Mouse (Mus musculus): ENCODE results near the gene Atg4a-ps. TPM values are rescaled to one million over a fixed set of nuclear protein-coding genes. Genes with fewer than 3 reads are reported as not detected.

Gene Atg4a-ps
- polyA plus RNA-seq, 1 experiment from 2014 or later: 0.20 TPM

GRCm38 (mm10) chr3:103637641-103638040 is 8.2 kb downstream of the Atg4a-ps start:
- ATAC-seq (no peak), DNase-seq (no peak)
- WGBS (ENCODE audit: insufficient replicate concordance): 77% methylated on average over 1 of the region's 1 CpGs
- H3K4me2 ChIP-seq (ENCODE audit: low read depth, low read length): no peak overlapping the region
- TF ChIP-seq EP300 (IDR thresholded peaks at IDR 0.05; ENCODE audit: low read depth): no peak
- TF ChIP-seq CTCF (IDR thresholded peaks at IDR 0.05; ENCODE audit: low read depth): no peak
- H3K27me3 ChIP-seq (ENCODE audit: insufficient read depth, low read length): no peaks in the 10 kb centered on the region
- no peaks in the 10 kb centered on the region for H3K36me3 ChIP-seq (replicated peaks; ENCODE audit: insufficient read depth, low read length)
- H3K4me3 ChIP-seq (ENCODE audit: low read depth, low read length): no peak overlapping the region
- H3K9me3 ChIP-seq (ENCODE audit: low read length): no peaks in the 10 kb centered on the region
- H3K9ac ChIP-seq (replicated peaks): no peak overlapping the region
- H3K27ac ChIP-seq (ENCODE audit: low read depth): no peak overlapping the region
- H3K4me1 ChIP-seq (ENCODE audit: insufficient read depth): no peaks in the 10 kb centered on the region

- H3K9ac ChIP-seq (replicated peaks): no peak overlapping the region
- no peaks in the 10 kb centered on the region for H3K36me3 ChIP-seq (replicated peaks; ENCODE audit: insufficient read depth, low read length)
- no peaks in the 10 kb centered on the region for H3K4me1 ChIP-seq (ENCODE audit: insufficient read depth)
- no peaks in the 10 kb centered on the region for H3K9me3 ChIP-seq (ENCODE audit: low read length)
- 81% methylated on average over 1 of the region's 1 CpGs for WGBS (ENCODE audit: insufficient replicate concordance)
- DNase-seq: no peak
- no peak for ATAC-seq
- no peak for TF ChIP-seq CTCF (IDR thresholded peaks at IDR 0.05; ENCODE audit: low read depth)
- no peak for TF ChIP-seq EP300 (IDR thresholded peaks at IDR 0.05; ENCODE audit: low read depth)
- no peak overlapping the region for H3K27ac ChIP-seq (ENCODE audit: low read depth)
- no peaks in the 10 kb centered on the region for H3K27me3 ChIP-seq (ENCODE audit: insufficient read depth, low read length)
- no peak overlapping the region for H3K4me3 ChIP-seq (ENCODE audit: low read depth, low read length)
- no peak overlapping the region for H3K4me2 ChIP-seq (ENCODE audit: low read depth, low read length)
Measured at GRCm38 (mm10) chr3:103634256-103634655, 11.6 kb downstream of the Atg4a-ps start.

DNA sequence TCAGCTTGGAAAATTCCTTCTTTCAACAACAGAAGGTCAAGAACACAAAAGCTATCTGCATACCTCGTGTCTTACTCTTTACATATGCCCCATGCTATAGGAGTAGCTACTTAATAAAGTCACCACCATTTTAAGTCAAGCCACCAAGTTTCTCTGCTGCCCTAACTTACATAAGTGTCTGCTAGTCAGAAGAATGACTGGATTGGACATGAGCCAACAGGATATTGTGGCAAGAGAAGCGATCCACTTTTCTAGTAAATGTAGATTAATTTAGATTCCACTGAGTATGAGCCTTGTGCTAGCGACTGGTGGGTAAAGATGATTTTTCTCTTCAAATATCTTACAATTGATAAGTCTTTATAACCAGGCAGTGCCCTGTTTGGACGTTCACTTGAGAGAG is 12.0 kb downstream of the Atg4a-ps start:
- Histone ChIP-seq H3K9ac (replicated peaks) (no peak overlapping the region), H3K27me3 (ENCODE audit: insufficient read depth, low read length) (no peaks in the 10 kb centered on the region), H3K4me3 (ENCODE audit: low read depth, low read length) (no peak overlapping the region), H3K36me3 (replicated peaks; ENCODE audit: insufficient read depth, low read length) (no peaks in the 10 kb centered on the region), H3K4me2 (ENCODE audit: low read depth, low read length) (no peak overlapping the region), H3K27ac (ENCODE audit: low read depth) (no peak overlapping the region), H3K4me1 (ENCODE audit: insufficient read depth) (no peaks in the 10 kb centered on the region), H3K9me3 (ENCODE audit: low read length) (no peaks in the 10 kb centered on the region)
- 49% methylated on average over 4 of the region's 4 CpGs for WGBS (ENCODE audit: insufficient replicate concordance)
- TF ChIP-seq EP300 (IDR thresholded peaks at IDR 0.05; ENCODE audit: low read depth) (no peak), CTCF (IDR thresholded peaks at IDR 0.05; ENCODE audit: low read depth) (no peak)
- ATAC-seq (no peak), DNase-seq (no peak)

GRCm38 (mm10) chr3:103633124-103633523 is 12.7 kb downstream of the Atg4a-ps start:
- no peak for DNase-seq
- H3K4me1 ChIP-seq (ENCODE audit: insufficient read depth): no peaks in the 10 kb centered on the region
- no peak overlapping the region for H3K27ac ChIP-seq (ENCODE audit: low read depth)
- TF ChIP-seq CTCF (IDR thresholded peaks at IDR 0.05; ENCODE audit: low read depth) (no peak), EP300 (IDR thresholded peaks at IDR 0.05; ENCODE audit: low read depth) (no peak)
- no peaks in the 10 kb centered on the region for H3K36me3 ChIP-seq (replicated peaks; ENCODE audit: insufficient read depth, low read length)
- no peak overlapping the region for H3K4me2 ChIP-seq (ENCODE audit: low read depth, low read length)
- no peaks in the 10 kb centered on the region for H3K27me3 ChIP-seq (ENCODE audit: insufficient read depth, low read length)
- H3K4me3 ChIP-seq (ENCODE audit: low read depth, low read length): no peak overlapping the region
- no peak overlapping the region for H3K9ac ChIP-seq (replicated peaks)
- H3K9me3 ChIP-seq (ENCODE audit: low read length): no peaks in the 10 kb centered on the region
- 83% methylated on average over 7 of the region's 7 CpGs for WGBS (ENCODE audit: insufficient replicate concordance)
- ATAC-seq: no peak

DNA sequence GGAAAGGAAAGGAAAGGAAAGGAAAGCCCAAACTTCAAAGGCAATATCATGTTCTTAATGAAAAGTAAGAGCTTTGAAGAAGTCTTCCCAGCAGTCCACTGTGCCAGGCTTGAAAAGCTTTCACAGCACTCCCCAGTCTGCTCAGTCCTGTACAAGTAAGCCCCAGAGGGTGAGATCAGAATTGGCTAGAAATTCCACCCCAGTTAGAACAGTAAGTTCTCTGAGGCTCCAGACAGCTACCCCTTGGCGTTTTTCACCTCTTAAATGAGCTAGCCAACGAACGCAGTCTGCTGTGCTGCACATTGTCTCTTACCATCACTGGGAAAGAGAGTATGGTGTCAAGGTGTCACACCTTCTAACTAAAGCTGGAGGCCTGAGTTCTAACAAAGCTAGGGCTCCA is 18.2 kb downstream of the Atg4a-ps start:
- no peak for DNase-seq
- WGBS (ENCODE audit: insufficient replicate concordance): 77% methylated on average over 3 of the region's 3 CpGs
- Histone ChIP-seq H3K4me1 (ENCODE audit: insufficient read depth) (no peaks in the 10 kb centered on the region), H3K27ac (ENCODE audit: low read depth) (no peak overlapping the region), H3K36me3 (replicated peaks; ENCODE audit: insufficient read depth, low read length) (no peaks in the 10 kb centered on the region), H3K9ac (replicated peaks) (no peak overlapping the region), H3K4me2 (ENCODE audit: low read depth, low read length) (no peak overlapping the region), H3K4me3 (ENCODE audit: low read depth, low read length) (no peak overlapping the region), H3K9me3 (ENCODE audit: low read length) (no peaks in the 10 kb centered on the region), H3K27me3 (ENCODE audit: insufficient read depth, low read length) (no peaks in the 10 kb centered on the region)
- TF ChIP-seq EP300 (IDR thresholded peaks at IDR 0.05; ENCODE audit: low read depth) (no peak), CTCF (IDR thresholded peaks at IDR 0.05; ENCODE audit: low read depth) (no peak)
- ATAC-seq: no peak

- DNase-seq (no peak), ATAC-seq (no peak)
- no peak overlapping the region for H3K27ac ChIP-seq (ENCODE audit: low read depth)
- no peaks in the 10 kb centered on the region for H3K36me3 ChIP-seq (replicated peaks; ENCODE audit: insufficient read depth, low read length)
- H3K4me2 ChIP-seq (ENCODE audit: low read depth, low read length): no peak overlapping the region
- no peaks in the 10 kb centered on the region for H3K27me3 ChIP-seq (ENCODE audit: insufficient read depth, low read length)
- TF ChIP-seq CTCF (IDR thresholded peaks at IDR 0.05; ENCODE audit: low read depth) (peak; percentile 24), EP300 (IDR thresholded peaks at IDR 0.05; ENCODE audit: low read depth) (no peak)
- no peak overlapping the region for H3K4me3 ChIP-seq (ENCODE audit: low read depth, low read length)
- WGBS (ENCODE audit: insufficient replicate concordance): 79% methylated on average over 4 of the region's 4 CpGs
- no peaks in the 10 kb centered on the region for H3K9me3 ChIP-seq (ENCODE audit: low read length)
- no peaks in the 10 kb centered on the region for H3K4me1 ChIP-seq (ENCODE audit: insufficient read depth)
- H3K9ac ChIP-seq (replicated peaks): no peak overlapping the region
Measured at GRCm38 (mm10) chr3:103626481-103626880, 19.4 kb downstream of the Atg4a-ps start.

DNA sequence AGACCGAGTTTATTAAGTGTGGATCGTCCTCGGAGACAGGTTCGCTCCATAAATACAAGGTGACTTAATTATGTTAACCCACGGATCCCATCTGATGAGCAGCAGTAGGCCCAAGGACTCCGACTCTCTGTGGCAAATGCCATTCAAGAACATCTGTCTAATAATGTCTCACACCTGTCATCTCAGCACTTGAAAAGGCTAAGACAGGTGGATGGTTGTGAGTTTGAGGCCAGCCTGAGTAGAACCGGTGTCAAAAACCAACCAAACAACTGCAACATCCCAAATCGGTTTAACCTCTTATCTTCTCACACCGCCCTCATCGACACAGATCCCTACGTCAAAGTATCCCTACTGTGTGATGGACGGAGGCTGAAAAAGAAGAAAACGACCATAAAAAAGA is 20.7 kb downstream of the Atg4a-ps start:
- no peak overlapping the region for H3K27ac ChIP-seq (ENCODE audit: low read depth)
- no peak overlapping the region for H3K4me3 ChIP-seq (ENCODE audit: low read depth, low read length)
- H3K9ac ChIP-seq (replicated peaks): no peak overlapping the region
- H3K4me1 ChIP-seq (ENCODE audit: insufficient read depth): no peaks in the 10 kb centered on the region
- H3K27me3 ChIP-seq (ENCODE audit: insufficient read depth, low read length): no peaks in the 10 kb centered on the region
- no peak overlapping the region for H3K4me2 ChIP-seq (ENCODE audit: low read depth, low read length)
- no peaks in the 10 kb centered on the region for H3K36me3 ChIP-seq (replicated peaks; ENCODE audit: insufficient read depth, low read length)
- 82% methylated on average over 13 of the region's 13 CpGs for WGBS (ENCODE audit: insufficient replicate concordance)
- DNase-seq: no peak
- no peaks in the 10 kb centered on the region for H3K9me3 ChIP-seq (ENCODE audit: low read length)
- no peak for ATAC-seq
- TF ChIP-seq EP300 (IDR thresholded peaks at IDR 0.05; ENCODE audit: low read depth) (no peak), CTCF (IDR thresholded peaks at IDR 0.05; ENCODE audit: low read depth) (no peak)

All from liver, postnatal 0 days (tissue).